Mouse (Mus musculus) ES-E14 (cell line): Measurements from ENCODE around the gene F10. TPM values are rescaled to one million over a fixed set of nuclear protein-coding genes. Genes with fewer than 3 reads are reported as not detected.

Source experiments
- DNase-seq: peaks from one replicate; pipeline ENCODE4 v3.0.0-alpha.2; 2013; ENCODE audit warnings: low read depth, low spot score
- H3K27ac ChIP-seq: 2 replicates; pipeline ENCODE4 v1.5.1; 2012; ENCODE audit warnings: low read depth, mild to moderate bottlenecking, low read length, moderate library complexity, mixed read lengths; ENCODE audit not compliant: poor library complexity, insufficient read depth, severe bottlenecking
- H3K36me3 ChIP-seq: 2 replicates; pipeline ENCODE4 v1.6.1; 2012; ENCODE audit warnings: mild to moderate bottlenecking, low read length, moderate library complexity, mixed read lengths; ENCODE audit not compliant: control insufficient read depth, poor library complexity, insufficient read depth, severe bottlenecking
- H3K4me1 ChIP-seq, 2 experiments: fragments of 150-350 bp in 1 of 2; sonication (generic) in 1 of 2; 2 replicates each; pipeline ENCODE4 v1.6.1; 2012; ENCODE audit warnings: low read length in 2 of 2, mild to moderate bottlenecking in 1 of 2, mixed read lengths in 1 of 2; ENCODE audit not compliant: control insufficient read depth in 2 of 2, insufficient read depth in 2 of 2, poor library complexity in 1 of 2
- H3K4me3 ChIP-seq, 2 experiments: fragments of 150-350 bp in 1 of 2; sonication (generic) in 1 of 2; 2 replicates each; pipeline ENCODE4 v1.5.1; 2012; ENCODE audit warnings: low read length in 2 of 2, low read depth in 1 of 2, mild to moderate bottlenecking in 1 of 2, mixed read lengths in 1 of 2; ENCODE audit not compliant: insufficient read depth in 1 of 2, poor library complexity in 1 of 2, severe bottlenecking in 1 of 2
- H3K9ac ChIP-seq: 2 replicates; pipeline ENCODE4 v1.6.1; 2012; ENCODE audit warnings: low read depth, mild to moderate bottlenecking, low read length, mixed read lengths; ENCODE audit not compliant: poor library complexity, insufficient read depth, severe bottlenecking
- H3K9me3 ChIP-seq: fragments of 150-350 bp; sonication (generic); 2 replicates; pipeline ENCODE4 v1.6.1; 2012; ENCODE audit warnings: low read depth, mild to moderate bottlenecking, low read length; ENCODE audit not compliant: control insufficient read depth, insufficient read depth
- CHD2 ChIP-seq: IDR thresholded peaks from 2 replicates; pipeline ENCODE4 v1.6.1; 2014; ENCODE audit warnings: mild to moderate bottlenecking, low read depth, low read length, inconsistent platforms
- HCFC1 ChIP-seq: IDR thresholded peaks from 2 replicates; pipeline ENCODE4 v1.6.1; 2012; ENCODE audit warnings: low read length, inconsistent platforms, borderline replicate concordance; ENCODE audit not compliant: insufficient read depth
- MAFK ChIP-seq: IDR thresholded peaks from 2 replicates; pipeline ENCODE4 v1.6.1; 2014; ENCODE audit warnings: mild to moderate bottlenecking, low read depth, low read length, inconsistent platforms; ENCODE audit not compliant: insufficient read depth
- ZC3H11A ChIP-seq: IDR thresholded peaks from 2 replicates; pipeline ENCODE4 v1.6.1; 2012; ENCODE audit warnings: low read depth, mild to moderate bottlenecking, inconsistent platforms, low read length, borderline replicate concordance
- ZNF384 ChIP-seq: IDR thresholded peaks from 2 replicates; pipeline ENCODE4 v1.6.1; 2012; ENCODE audit warnings: low read depth, low read length, inconsistent platforms
- in situ Hi-C, 2 experiments: fragments of 600-800 bp; cut with MboI; formaldehyde crosslinking; loops; one replicate each; pipeline ENCODE4 v1.15.1; 2025; ENCODE audit warnings: low sequenced_read_pairs in 2 of 2, inconsistent platforms in 1 of 2; ENCODE audit not compliant: unreplicated experiment in 2 of 2
- total RNA-seq: library from RNA; depleted of rRNA; stranded (reverse); fragments of 300-350 nt; gene quantifications from 2 replicates; pipeline ENCODE4 v1.2.3, GENCODE M21; 2012

The F10 gene
- total RNA-seq, 1 experiment: not detected

DNA sequence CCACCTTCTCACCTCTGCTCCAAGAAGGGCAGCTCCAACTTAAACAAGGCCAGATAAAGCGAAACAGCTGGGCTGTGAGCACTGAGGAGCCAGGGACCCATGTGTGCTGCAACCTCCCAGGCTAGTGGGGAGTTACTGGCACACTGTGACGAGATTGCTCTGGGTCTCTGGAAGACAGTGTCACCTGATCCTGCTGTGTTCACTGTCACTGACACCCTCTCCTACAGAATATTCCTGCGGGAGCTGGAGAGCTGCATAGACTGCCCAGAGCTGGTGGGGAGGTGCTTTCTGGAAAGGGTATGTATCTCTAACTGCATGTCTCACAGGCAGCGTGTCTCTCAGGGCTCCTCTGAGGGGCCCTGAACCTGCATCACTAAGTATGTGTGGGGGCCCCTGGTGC lies 29.6 kb upstream of the F10 start:
- in situ Hi-C loops: no loop called here
- peaks cover 13% of the 10 kb centered on the region; the same call in 1 of the 2 replicates for H3K36me3 ChIP-seq
- TF ChIP-seq ZNF384 (no peak), ZC3H11A (no peak), MAFK (no peak), CHD2 (no peak), HCFC1 (no peak)
- no peaks in the 10 kb centered on the region for H3K9me3 ChIP-seq
- no peak overlapping the region for H3K9ac ChIP-seq
- DNase-seq: no peak
- no peak overlapping the region for H3K27ac ChIP-seq
- no peak overlapping the region for H3K4me3 ChIP-seq
- H3K4me1 ChIP-seq: no peaks in the 10 kb centered on the region

DNA sequence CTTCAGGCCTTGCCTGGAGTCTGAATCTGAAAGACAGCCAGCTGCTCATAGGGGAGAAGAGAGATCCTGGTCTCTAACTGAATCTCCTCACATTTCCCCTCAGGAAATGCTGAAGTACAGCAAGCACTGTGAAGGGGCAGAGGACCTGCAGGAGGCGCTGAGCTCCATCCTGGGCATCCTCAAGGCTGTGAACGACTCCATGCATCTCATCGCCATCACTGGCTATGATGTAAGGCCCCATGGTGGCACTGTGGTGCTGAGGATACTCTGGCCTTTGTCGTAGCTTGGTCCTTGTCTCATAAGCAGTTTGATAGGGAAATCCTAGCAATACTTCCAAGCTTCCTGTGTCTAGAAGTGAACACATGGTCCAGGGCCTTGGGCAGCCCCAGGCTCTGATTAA lies 26.8 kb upstream of the F10 start:
- Histone ChIP-seq H3K36me3 (peaks cover 14% of the 10 kb centered on the region; the same call in 1 of the 2 replicates), H3K27ac (no peak overlapping the region), H3K9me3 (no peaks in the 10 kb centered on the region), H3K4me3 (no peak overlapping the region), H3K9ac (no peak overlapping the region), H3K4me1 (no peaks in the 10 kb centered on the region)
- TF ChIP-seq MAFK (no peak), HCFC1 (no peak), CHD2 (no peak), ZC3H11A (no peak), ZNF384 (no peak)
- in situ Hi-C loops: no loop called here
- no peak for DNase-seq

DNA sequence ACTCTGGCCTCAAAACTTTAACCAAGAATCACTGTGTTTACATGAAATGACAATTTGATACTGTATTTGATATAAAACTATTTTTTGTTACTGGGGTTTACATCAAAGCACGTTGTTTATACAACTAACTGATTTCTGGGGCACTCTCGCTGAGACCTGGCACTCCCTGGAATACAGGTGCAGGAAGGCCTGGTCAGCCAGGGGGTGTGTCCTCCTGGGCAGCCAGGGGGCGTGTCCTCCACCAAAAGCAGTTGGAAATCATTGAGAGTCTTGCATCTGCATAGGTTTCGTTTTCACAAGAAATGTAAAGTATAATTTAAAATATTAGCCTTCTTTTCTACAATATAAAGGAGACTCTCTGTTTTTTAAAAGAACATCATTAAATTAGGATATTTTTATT lies 17.5 kb upstream of the F10 start:
- Histone ChIP-seq H3K9ac (no peak overlapping the region), H3K4me1 (no peaks in the 10 kb centered on the region), H3K9me3 (no peaks in the 10 kb centered on the region), H3K27ac (no peak overlapping the region), H3K36me3 (no peaks in the 10 kb centered on the region; the same call in 1 of the 2 replicates), H3K4me3 (no peak overlapping the region)
- TF ChIP-seq ZNF384: no peak
- TF ChIP-seq HCFC1: no peak
- TF ChIP-seq CHD2: no peak
- no peak for TF ChIP-seq ZC3H11A
- TF ChIP-seq MAFK: no peak
- in situ Hi-C loops: no loop called here
- no peak for DNase-seq

DNA sequence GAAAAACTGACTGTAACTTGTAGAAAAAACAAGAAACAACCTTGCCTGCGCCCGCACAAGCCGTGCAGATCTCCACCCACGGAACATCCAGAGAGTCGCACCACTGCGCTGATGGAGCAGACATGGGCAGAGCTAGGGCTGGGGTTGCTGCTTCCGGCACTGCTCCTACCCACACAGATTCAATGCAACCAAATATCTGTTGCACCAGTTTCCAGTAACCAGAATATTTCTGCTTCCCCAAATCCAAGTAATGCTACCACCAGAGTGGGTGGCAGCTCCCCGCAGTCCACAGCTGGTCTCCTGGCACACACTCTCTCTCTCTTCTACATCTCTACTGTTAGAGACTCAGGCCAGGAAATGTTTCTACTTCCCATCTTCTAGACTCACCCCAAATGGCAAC lies 15.3 kb upstream of the F10 start:
- no peak overlapping the region for H3K4me3 ChIP-seq
- in situ Hi-C loops: no loop called here
- H3K27ac ChIP-seq: no peak overlapping the region
- H3K9ac ChIP-seq: no peak overlapping the region
- TF ChIP-seq ZC3H11A (no peak), HCFC1 (no peak)
- no peaks in the 10 kb centered on the region for H3K9me3 ChIP-seq
- no peaks in the 10 kb centered on the region for H3K4me1 ChIP-seq
- no peak for DNase-seq
- no peaks in the 10 kb centered on the region; the same call in 1 of the 2 replicates for H3K36me3 ChIP-seq

DNA sequence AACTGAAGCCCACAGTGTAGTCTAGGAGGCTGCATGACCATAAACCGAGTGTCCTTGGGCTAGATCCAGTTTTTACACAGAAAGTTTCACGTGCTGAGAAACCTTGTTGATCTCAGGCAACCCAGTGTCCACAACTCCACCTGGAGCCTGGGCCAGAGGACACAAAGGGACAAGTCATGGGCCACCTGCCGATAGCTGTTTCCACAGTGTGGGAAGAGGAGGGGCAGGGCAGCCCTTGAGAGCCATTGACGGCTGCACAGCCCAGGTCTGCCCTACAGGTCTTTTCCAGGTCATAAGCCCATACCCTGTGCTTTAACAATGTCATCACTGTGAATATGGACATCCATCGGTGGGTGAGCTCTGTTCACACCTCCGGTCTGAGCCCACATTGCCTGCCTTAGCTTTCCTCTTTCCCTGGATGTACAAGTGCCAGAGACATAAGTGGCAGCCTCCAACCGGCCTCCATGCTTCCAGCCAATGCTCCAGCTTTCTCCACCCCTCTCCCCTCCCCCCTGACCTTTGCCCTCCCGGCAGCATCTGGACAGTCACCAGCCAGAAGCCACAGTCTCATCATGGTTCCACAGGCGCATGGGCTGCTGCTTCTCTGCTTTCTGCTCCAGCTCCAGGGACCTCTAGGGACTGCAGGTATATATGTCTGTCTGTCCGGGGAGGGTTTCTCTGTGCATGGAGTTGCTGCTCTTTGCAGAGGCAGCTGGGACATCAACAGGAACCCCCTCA lies 11.5 kb upstream of the F10 start, which contains the start of gene F7:
Gene F7 (plus strand): TSS at position 548 of the 738 bp plus-strand sequence.
- Histone ChIP-seq H3K36me3 (no peaks in the 10 kb centered on the region), H3K27ac (no peak within 1 kb of the TSS), H3K4me3 (no peak within 1 kb of the TSS), H3K9ac (no peak within 1 kb of the TSS), H3K9me3 (no peaks in the 10 kb centered on the region), H3K4me1 (no peaks in the 10 kb centered on the region)
- in situ Hi-C loops: no loop called here
- no peak for TF ChIP-seq ZNF384
- no peak for TF ChIP-seq HCFC1
- no peak for TF ChIP-seq ZC3H11A
- TF ChIP-seq MAFK: no peak
- no peak for TF ChIP-seq CHD2
- DNase-seq: no peak
